Mouse (Mus musculus): ENCODE results near the gene Cyp4v3.

GRCm38 (mm10) chr8:45269056-45269455, 64.0 kb downstream of the Cyp4v3 start:
- TF ChIP-seq POLR2A (IDR thresholded peaks at IDR 0.05; ENCODE audit: extremely low read depth, insufficient read depth, low read length) (no peak), CTCF (IDR thresholded peaks at IDR 0.05; ENCODE audit: extremely low read depth, insufficient read depth, low read length) (no peak)
